Mouse (Mus musculus) 416B (cell line): Measurements from ENCODE around the gene E030030I06Rik.
"Not testable (repeated sequence)": the region's sequence is repeated elsewhere in the genome, so short reads cannot be mapped to it uniquely, and the experiment has no call there.

Experiments
- DNase-seq: peaks from one replicate; pipeline ENCODE4 v3.0.0; 2011; ENCODE audit warnings: low read depth

E030030I06Rik gene

GRCm38 (mm10) chr10:22151863-22152640 lies 3.0 kb upstream of the E030030I06Rik start:
- DNase-seq: not testable (repeated sequence)

- DNase-seq: not testable (repeated sequence)
Observed at GRCm38 (mm10) chr10:22151056-22151862, 2.2 kb upstream of the E030030I06Rik start.

GRCm38 (mm10) chr10:22150593-22150992 lies 1.5 kb upstream of the E030030I06Rik start:
- DNase-seq: no peak

- no peak for DNase-seq
Observed at GRCm38 (mm10) chr10:22149691-22150465, 808 bp upstream of the E030030I06Rik start.

GRCm38 (mm10) chr10:22148441-22149072 lies 513 bp downstream of the E030030I06Rik start:
- DNase-seq: no peak

GRCm38 (mm10) chr10:22142926-22143325 lies 6.1 kb downstream of the E030030I06Rik start:
- DNase-seq: no peak

GRCm38 (mm10) chr10:22142194-22142593 lies 6.9 kb downstream of the E030030I06Rik start:
- peak; percentile 85 for DNase-seq

GRCm38 (mm10) chr10:22140665-22141280 lies 8.3 kb downstream of the E030030I06Rik start:
- peak; percentile 25 for DNase-seq

- no peak for DNase-seq
Observed at GRCm38 (mm10) chr10:22074531-22074930, 74.5 kb downstream of the E030030I06Rik start.

GRCm38 (mm10) chr10:22072739-22073138 lies 76.3 kb downstream of the E030030I06Rik start:
- DNase-seq: peak; percentile 8

GRCm38 (mm10) chr10:22070576-22070975 lies 78.5 kb downstream of the E030030I06Rik start:
- peak; percentile 5 for DNase-seq

GRCm38 (mm10) chr10:22070168-22070567 lies 78.9 kb downstream of the E030030I06Rik start:
- peak; percentile 23 for DNase-seq

GRCm38 (mm10) chr10:22067979-22068378 lies 81.1 kb downstream of the E030030I06Rik start, which contains the start of gene 4930444G20Rik:
Gene 4930444G20Rik, minus strand, starts transcription at chr10:22068079.
- DNase-seq: not testable (repeated sequence)
